Mouse (Mus musculus): ENCODE measurements around the gene Jade3. TPM values are rescaled to one million over a fixed set of nuclear protein-coding genes. Genes with fewer than 3 reads are reported as not detected.
A peak's percentile ranks its signal among the peaks of the same experiment; 100 is the strongest.

Jade3 gene
- polyA plus RNA-seq, 1 experiment from 2014 or later, result 11.7 TPM

DNA sequence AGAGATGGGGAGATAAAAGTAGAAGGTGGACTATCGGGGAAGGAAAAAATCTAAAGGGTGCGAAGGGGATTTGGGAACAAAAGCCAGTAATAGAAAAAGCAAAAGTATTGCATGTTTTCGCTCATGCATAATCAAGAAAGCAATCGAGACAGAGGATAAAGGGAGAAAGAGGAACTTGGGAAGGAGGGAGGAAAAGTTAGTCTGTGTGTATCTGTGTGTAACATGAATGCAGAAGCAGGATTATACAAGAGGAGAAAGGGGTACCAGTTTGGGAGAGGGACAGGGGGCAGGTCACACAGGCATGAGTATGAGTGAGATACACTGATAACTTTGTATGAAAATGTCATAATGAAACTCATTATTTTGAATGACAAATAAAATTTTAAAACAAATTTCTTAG is 14.1 kb upstream of the Jade3 start:
- ATAC-seq (replicated peaks; ENCODE audit: low FRiP score) (no peak), DNase-seq (ENCODE audit: low spot score) (no peak)
- WGBS, result 86% methylated on average over 4 of the region's 4 CpGs
- Histone ChIP-seq H3K27me3 (ENCODE audit: control insufficient read depth, insufficient read depth, low read length) (no peaks in the 10 kb centered on the region), H3K9ac (ENCODE audit: low read length) (no peak overlapping the region), H3K27ac (ENCODE audit: low read depth, low read length) (no peak overlapping the region), H3K4me1 (replicated peaks; ENCODE audit: control insufficient read depth, insufficient read depth, low read length) (no peaks in the 10 kb centered on the region), H3K36me3 (ENCODE audit: control insufficient read depth, insufficient read depth, low read length) (no peaks in the 10 kb centered on the region), H3K9me3 (ENCODE audit: control insufficient read depth, low read length) (no peaks in the 10 kb centered on the region), H3K4me2 (ENCODE audit: low read depth, low read length, severe bottlenecking) (no peak overlapping the region), H3K4me3 (ENCODE audit: low read depth, low read length) (no peak overlapping the region)

DNA sequence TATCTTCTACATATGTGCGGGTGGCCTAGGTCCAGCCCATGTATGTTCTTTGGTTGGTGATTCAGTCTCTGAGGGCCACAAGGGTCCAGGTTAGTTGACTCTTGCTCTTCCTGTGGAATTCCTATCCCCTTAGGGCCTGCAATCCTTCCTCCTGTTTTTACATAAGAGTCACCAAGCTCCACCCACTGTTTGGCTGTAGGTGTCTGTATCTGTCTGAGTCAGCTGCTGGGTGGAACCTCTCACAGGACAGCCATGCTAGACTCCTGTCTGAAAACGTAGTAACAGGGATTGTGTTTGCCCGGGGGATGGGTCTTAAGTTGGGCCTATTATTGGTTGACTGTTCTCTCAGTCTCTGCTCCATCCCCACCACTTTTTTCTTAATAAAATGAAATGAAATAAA is 13.3 kb upstream of the Jade3 start:
- H3K9ac ChIP-seq (ENCODE audit: low read length), result no peak overlapping the region
- H3K4me3 ChIP-seq (ENCODE audit: low read depth, low read length), result no peak overlapping the region
- no peak for ATAC-seq (replicated peaks; ENCODE audit: low FRiP score)
- no peak overlapping the region for H3K4me2 ChIP-seq (ENCODE audit: low read depth, low read length, severe bottlenecking)
- DNase-seq (ENCODE audit: low spot score), result no peak
- no peaks in the 10 kb centered on the region for H3K36me3 ChIP-seq (ENCODE audit: control insufficient read depth, insufficient read depth, low read length)
- H3K4me1 ChIP-seq (replicated peaks; ENCODE audit: control insufficient read depth, insufficient read depth, low read length), result no peaks in the 10 kb centered on the region
- H3K27me3 ChIP-seq (ENCODE audit: control insufficient read depth, insufficient read depth, low read length), result no peaks in the 10 kb centered on the region
- no peaks in the 10 kb centered on the region for H3K9me3 ChIP-seq (ENCODE audit: control insufficient read depth, low read length)
- H3K27ac ChIP-seq (ENCODE audit: low read depth, low read length), result no peak overlapping the region
- 84% methylated on average over 3 of the region's 3 CpGs for WGBS

DNA sequence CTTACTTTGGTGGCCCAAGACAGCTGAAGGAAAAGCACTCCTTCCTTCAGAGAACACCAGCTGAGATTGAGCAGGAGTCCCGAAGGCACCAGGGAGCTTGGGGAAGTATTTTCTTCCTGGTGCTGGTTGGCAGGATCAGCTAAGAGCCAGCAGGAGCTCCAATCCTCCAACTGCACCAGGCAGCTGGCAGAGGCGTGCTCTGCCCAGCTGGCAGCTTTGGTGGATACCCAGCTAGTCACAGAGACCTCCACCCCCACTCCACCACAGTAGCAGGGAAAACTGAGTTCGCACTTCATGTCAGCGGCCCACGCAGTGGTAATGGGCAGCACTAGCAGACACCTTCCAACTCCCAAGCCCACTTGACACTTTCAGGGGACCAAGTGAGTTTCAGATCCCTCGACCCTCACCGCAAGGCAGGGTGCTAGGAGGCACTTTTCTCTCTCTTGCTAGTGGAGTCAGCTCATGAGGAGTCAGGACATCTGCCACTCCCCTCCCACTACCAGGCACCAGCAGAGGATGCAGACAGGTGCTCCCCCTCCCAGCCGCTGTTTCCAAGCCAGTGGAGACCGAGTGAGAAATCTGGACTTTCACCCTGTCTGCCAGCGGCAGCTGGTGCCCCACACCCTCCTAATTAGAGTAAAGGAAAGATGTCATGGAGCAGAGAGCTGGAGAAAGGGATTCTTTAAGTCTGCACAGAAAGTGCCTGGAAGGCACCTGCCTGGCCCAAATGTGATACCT is 10.4 kb upstream of the Jade3 start:
- 57% methylated on average over 10 of the region's 10 CpGs for WGBS
- no peaks in the 10 kb centered on the region for H3K9me3 ChIP-seq (ENCODE audit: control insufficient read depth, low read length)
- no peak overlapping the region for H3K27ac ChIP-seq (ENCODE audit: low read depth, low read length)
- H3K4me1 ChIP-seq (replicated peaks; ENCODE audit: control insufficient read depth, insufficient read depth, low read length), result no peaks in the 10 kb centered on the region
- no peak overlapping the region for H3K4me2 ChIP-seq (ENCODE audit: low read depth, low read length, severe bottlenecking)
- H3K27me3 ChIP-seq (ENCODE audit: control insufficient read depth, insufficient read depth, low read length), result no peaks in the 10 kb centered on the region
- ATAC-seq (replicated peaks; ENCODE audit: low FRiP score) (no peak), DNase-seq (ENCODE audit: low spot score) (peak; percentile 49)
- H3K9ac ChIP-seq (ENCODE audit: low read length), result no peak overlapping the region
- H3K36me3 ChIP-seq (ENCODE audit: control insufficient read depth, insufficient read depth, low read length), result no peaks in the 10 kb centered on the region
- H3K4me3 ChIP-seq (ENCODE audit: low read depth, low read length), result no peak overlapping the region

DNA sequence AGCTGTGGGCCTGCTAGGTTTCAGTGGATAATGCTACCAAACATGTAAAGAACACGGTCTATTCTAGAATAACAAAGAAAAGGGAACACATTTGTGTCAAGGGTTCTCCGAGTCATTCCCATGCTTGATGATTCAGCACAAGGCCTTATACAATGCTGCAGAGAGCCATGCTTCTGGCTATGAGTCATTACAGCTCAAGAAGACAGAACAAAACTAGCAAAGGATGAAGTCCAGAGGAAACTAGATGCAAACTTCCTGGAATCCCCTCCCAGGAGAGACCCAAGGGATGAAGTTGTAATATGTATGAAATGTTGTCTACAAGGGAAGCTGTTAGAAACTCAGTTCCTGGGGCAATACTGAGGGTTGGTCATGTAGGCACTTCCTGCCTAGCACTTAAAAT is 7.0 kb upstream of the Jade3 start:
- H3K4me1 ChIP-seq (replicated peaks; ENCODE audit: control insufficient read depth, insufficient read depth, low read length), result no peaks in the 10 kb centered on the region
- WGBS, result 85% methylated on average over 2 of the region's 2 CpGs

DNA sequence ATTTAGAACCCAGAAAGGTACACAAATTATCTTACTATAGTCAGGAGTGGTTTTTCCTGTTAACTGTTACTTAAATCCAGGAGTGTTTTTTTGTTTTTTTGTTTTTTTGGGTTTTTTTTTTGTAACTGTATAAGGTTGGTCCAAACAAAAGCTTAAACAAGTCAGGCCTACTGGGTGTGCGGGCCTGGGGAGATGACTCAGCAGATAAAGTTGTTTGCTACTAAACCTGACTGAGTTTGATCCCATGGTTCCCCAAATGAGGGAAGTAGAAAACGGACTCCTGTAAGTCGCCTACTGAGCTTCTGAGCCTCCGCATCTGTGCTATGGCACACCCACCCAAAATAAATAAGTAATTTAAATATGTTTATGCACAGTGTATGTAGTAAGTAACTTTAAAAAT is 6.0 kb upstream of the Jade3 start:
- WGBS, result 85% methylated on average over 4 of the region's 4 CpGs
- Histone ChIP-seq H3K36me3 (ENCODE audit: control insufficient read depth, insufficient read depth, low read length) (no peaks in the 10 kb centered on the region), H3K4me3 (ENCODE audit: low read depth, low read length) (no peak overlapping the region), H3K9ac (ENCODE audit: low read length) (no peak overlapping the region), H3K9me3 (ENCODE audit: control insufficient read depth, low read length) (no peaks in the 10 kb centered on the region), H3K4me1 (replicated peaks; ENCODE audit: control insufficient read depth, insufficient read depth, low read length) (no peaks in the 10 kb centered on the region), H3K27me3 (ENCODE audit: control insufficient read depth, insufficient read depth, low read length) (no peaks in the 10 kb centered on the region), H3K27ac (ENCODE audit: low read depth, low read length) (no peak overlapping the region), H3K4me2 (ENCODE audit: low read depth, low read length, severe bottlenecking) (no peak overlapping the region)
- ATAC-seq (replicated peaks; ENCODE audit: low FRiP score), result no peak
- DNase-seq (ENCODE audit: low spot score), result no peak

More for the DNA sequence above, 7.0 kb upstream of the Jade3 start:
- H3K4me2 ChIP-seq (ENCODE audit: low read depth, low read length, severe bottlenecking), result no peak overlapping the region
- no peak overlapping the region for H3K4me3 ChIP-seq (ENCODE audit: low read depth, low read length)
- no peak overlapping the region for H3K9ac ChIP-seq (ENCODE audit: low read length)
- DNase-seq (ENCODE audit: low spot score), result no peak
- no peak for ATAC-seq (replicated peaks; ENCODE audit: low FRiP score)
- no peak overlapping the region for H3K27ac ChIP-seq (ENCODE audit: low read depth, low read length)
- H3K36me3 ChIP-seq (ENCODE audit: control insufficient read depth, insufficient read depth, low read length), result no peaks in the 10 kb centered on the region
- no peaks in the 10 kb centered on the region for H3K27me3 ChIP-seq (ENCODE audit: control insufficient read depth, insufficient read depth, low read length)
- no peaks in the 10 kb centered on the region for H3K9me3 ChIP-seq (ENCODE audit: control insufficient read depth, low read length)

DNA sequence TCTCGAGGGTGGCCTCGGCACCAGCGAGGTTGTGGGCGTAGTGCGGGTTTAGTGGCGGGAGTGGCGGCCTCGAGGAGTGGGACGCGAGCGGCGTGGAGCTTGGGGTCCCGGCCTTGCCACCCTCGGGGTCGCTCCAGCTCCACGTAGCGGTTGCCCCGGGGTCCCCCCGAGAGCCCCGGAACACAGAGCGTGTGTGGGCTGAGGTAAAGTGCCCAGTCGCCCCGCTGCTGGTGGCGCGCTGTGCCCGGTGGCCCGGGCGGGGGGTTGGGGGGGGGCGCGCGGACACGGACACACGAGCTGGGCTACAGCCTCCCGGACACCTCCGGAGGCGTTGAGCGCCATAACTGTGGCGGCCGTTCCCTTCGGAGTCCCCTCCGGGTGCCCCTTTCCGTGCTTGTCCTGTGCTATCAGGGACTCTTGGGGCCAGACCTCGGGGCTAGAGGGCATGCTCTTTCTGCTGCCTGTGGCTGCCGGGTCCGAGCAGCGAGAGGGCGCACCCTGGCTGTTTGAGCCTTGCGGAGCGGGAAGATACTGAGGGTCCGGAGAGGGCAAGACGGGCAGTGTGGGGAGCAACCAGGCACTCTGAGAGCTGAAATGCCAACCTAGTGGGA is 456 bp downstream of the Jade3 start:
- Histone ChIP-seq H3K27ac (ENCODE audit: low read depth, low read length) (peak overlapping the region; percentile 59), H3K27me3 (ENCODE audit: control insufficient read depth, insufficient read depth, low read length) (no peaks in the 10 kb centered on the region), H3K36me3 (ENCODE audit: control insufficient read depth, insufficient read depth, low read length) (no peaks in the 10 kb centered on the region), H3K9me3 (ENCODE audit: control insufficient read depth, low read length) (no peaks in the 10 kb centered on the region), H3K4me1 (replicated peaks; ENCODE audit: control insufficient read depth, insufficient read depth, low read length) (no peaks in the 10 kb centered on the region), H3K9ac (ENCODE audit: low read length) (peak overlapping the region; percentile 73), H3K4me2 (ENCODE audit: low read depth, low read length, severe bottlenecking) (peak overlapping the region; percentile 52), H3K4me3 (ENCODE audit: low read depth, low read length) (peak overlapping the region; percentile 52)
- WGBS, result 27% methylated on average over 31 of the region's 51 CpGs
- peak; percentile 33 for ATAC-seq (replicated peaks; ENCODE audit: low FRiP score)
- DNase-seq (ENCODE audit: low spot score), result peak; percentile 72

DNA sequence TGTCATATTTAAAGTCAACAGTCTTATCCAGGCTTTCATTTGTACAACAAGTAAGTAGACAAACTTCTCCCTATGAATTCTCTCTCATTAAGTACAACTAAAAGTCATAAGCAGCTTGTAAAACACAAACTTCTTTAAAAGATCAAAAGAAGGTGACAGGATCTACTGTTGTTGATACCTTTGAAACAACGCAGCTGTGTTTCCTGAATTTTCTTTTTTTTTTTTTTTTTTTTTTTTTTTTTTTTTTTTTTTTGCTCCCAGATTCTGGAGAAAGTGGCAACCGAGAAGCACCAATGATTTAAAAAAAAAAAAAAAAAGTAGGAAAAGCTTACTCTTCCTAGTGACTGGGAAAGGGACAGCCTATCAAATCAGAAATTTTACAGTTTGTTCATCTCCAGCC is 57.7 kb downstream of the Jade3 start:
- H3K4me3 ChIP-seq (ENCODE audit: low read depth, low read length), result no peak overlapping the region
- H3K36me3 ChIP-seq (ENCODE audit: control insufficient read depth, insufficient read depth, low read length), result no peaks in the 10 kb centered on the region
- H3K9me3 ChIP-seq (ENCODE audit: control insufficient read depth, low read length), result no peaks in the 10 kb centered on the region
- no peak for DNase-seq (ENCODE audit: low spot score)
- WGBS, result 91% methylated on average over 2 of the region's 2 CpGs
- H3K27me3 ChIP-seq (ENCODE audit: control insufficient read depth, insufficient read depth, low read length), result no peaks in the 10 kb centered on the region
- no peak overlapping the region for H3K4me2 ChIP-seq (ENCODE audit: low read depth, low read length, severe bottlenecking)
- no peak for ATAC-seq (replicated peaks; ENCODE audit: low FRiP score)
- no peak overlapping the region for H3K9ac ChIP-seq (ENCODE audit: low read length)
- no peak overlapping the region for H3K27ac ChIP-seq (ENCODE audit: low read depth, low read length)
- H3K4me1 ChIP-seq (replicated peaks; ENCODE audit: control insufficient read depth, insufficient read depth, low read length), result no peaks in the 10 kb centered on the region

DNA sequence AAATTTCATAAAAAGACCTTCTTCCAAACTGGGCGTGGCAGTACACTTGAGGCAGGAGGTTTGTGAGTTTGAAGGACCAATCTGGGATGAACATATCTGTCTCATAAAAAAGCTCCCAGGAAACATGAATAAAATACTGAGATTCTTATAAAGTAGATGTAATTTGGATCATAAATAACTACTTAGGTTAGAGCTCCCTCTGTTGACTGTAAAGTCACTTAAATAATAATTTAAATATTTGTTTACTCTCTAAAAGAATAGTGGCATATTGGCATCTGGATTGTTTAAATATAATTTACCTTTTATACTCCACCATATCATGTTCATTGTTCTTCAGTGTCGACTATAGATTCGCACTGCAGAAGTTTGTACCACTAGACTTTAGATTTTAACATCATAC is 72.2 kb downstream of the Jade3 start:
- H3K4me3 ChIP-seq (ENCODE audit: low read depth, low read length), result no peak overlapping the region

More for the DNA sequence above, 72.2 kb downstream of the Jade3 start:
- Histone ChIP-seq H3K9ac (ENCODE audit: low read length) (no peak overlapping the region), H3K9me3 (ENCODE audit: control insufficient read depth, low read length) (no peaks in the 10 kb centered on the region), H3K36me3 (ENCODE audit: control insufficient read depth, insufficient read depth, low read length) (no peaks in the 10 kb centered on the region), H3K4me1 (replicated peaks; ENCODE audit: control insufficient read depth, insufficient read depth, low read length) (no peaks in the 10 kb centered on the region), H3K27me3 (ENCODE audit: control insufficient read depth, insufficient read depth, low read length) (no peaks in the 10 kb centered on the region), H3K27ac (ENCODE audit: low read depth, low read length) (no peak overlapping the region), H3K4me2 (ENCODE audit: low read depth, low read length, severe bottlenecking) (no peak overlapping the region)
- ATAC-seq (replicated peaks; ENCODE audit: low FRiP score), result no peak
- WGBS, result 87% methylated on average over 3 of the region's 3 CpGs
- DNase-seq (ENCODE audit: low spot score), result no peak
